Mouse (Mus musculus) CH12.LX (cell line): ENCODE data around the gene Tbc1d16.

Experiments used
- MAFK ChIP-seq: IDR thresholded peaks from 2 replicates; pipeline ENCODE4 v1.6.1; 2011; ENCODE audit warnings: low read length, improper control_type of control experiment; ENCODE audit not compliant: insufficient replicate concordance
- MAZ ChIP-seq: IDR thresholded peaks from 2 replicates; pipeline ENCODE4 v1.6.1; 2012; ENCODE audit warnings: low read depth, mild to moderate bottlenecking, inconsistent platforms, low read length, improper control_type of control experiment, moderate library complexity
- NELFE ChIP-seq: IDR thresholded peaks from 2 replicates; pipeline ENCODE4 v1.6.1; 2011; ENCODE audit warnings: low read depth, low read length, improper control_type of control experiment

GRCm38 (mm10) chr11:119224926-119225325 lies 3.4 kb downstream of the Tbc1d16 start:
- TF ChIP-seq NELFE, result no peak
- no peak for TF ChIP-seq MAFK
- TF ChIP-seq MAZ, result no peak
